Mouse (Mus musculus) liver, embryonic 13.5 days (tissue): Measurements from ENCODE around the gene Adm. TPM values are rescaled to one million over a fixed set of nuclear protein-coding genes. Genes with fewer than 3 reads are reported as not detected.
"Not testable (repeated sequence)": the region's sequence is repeated elsewhere in the genome, so short reads cannot be mapped to it uniquely, and the experiment has no call there.

Experiments
- ATAC-seq: fragments of 200-750 bp; cut with Nextera tagmentation; 2 replicates; pipeline ENCODE4 v1.8.0; 2017; ENCODE audit warnings: low read depth, mild to moderate bottlenecking, moderate number of reproducible peaks, moderate library complexity
- DNase-seq: peaks from one replicate; pipeline ENCODE4 v3.0.0; 2022
- H3K27ac ChIP-seq: fragments of 300-500 bp; sonication (generic); 2 replicates; pipeline ENCODE4 v1.5.1; 2015; ENCODE audit warnings: moderate library complexity, mild to moderate bottlenecking, inconsistent platforms
- H3K27me3 ChIP-seq: fragments of 300-500 bp; sonication (generic); 2 replicates; pipeline ENCODE4 v1.6.1; 2015; ENCODE audit warnings: mild to moderate bottlenecking, inconsistent platforms
- H3K36me3 ChIP-seq: fragments of 300-500 bp; sonication (generic); 2 replicates; pipeline ENCODE4 v1.6.1; 2015; ENCODE audit warnings: mild to moderate bottlenecking, inconsistent platforms
- H3K4me1 ChIP-seq: fragments of 300-500 bp; sonication (generic); replicated peaks from 2 replicates; pipeline ENCODE4 v1.6.1; 2015; ENCODE audit warnings: inconsistent platforms
- H3K4me2 ChIP-seq: fragments of 300-500 bp; sonication (generic); 2 replicates; pipeline ENCODE4 v1.6.1; 2015; ENCODE audit warnings: inconsistent platforms, mild to moderate bottlenecking, moderate library complexity
- H3K4me3 ChIP-seq: fragments of 300-500 bp; sonication (generic); replicated peaks from 2 replicates; pipeline ENCODE4 v1.5.1; 2015; ENCODE audit warnings: mild to moderate bottlenecking, inconsistent platforms
- H3K9ac ChIP-seq: fragments of 300-500 bp; sonication (generic); 2 replicates; pipeline ENCODE4 v1.6.1; 2015; ENCODE audit warnings: mild to moderate bottlenecking, inconsistent platforms
- H3K9me3 ChIP-seq: fragments of 300-500 bp; sonication (generic); replicated peaks from 2 replicates; pipeline ENCODE4 v1.6.1; 2016; ENCODE audit warnings: inconsistent platforms
- WGBS: fragments of 180-500 bp; shearing (Covaris S2); methylation state at CpG from one replicate; pipeline ENCODE4 v1.1.7; 2015; ENCODE audit not compliant: insufficient replicate concordance; 5-methylcytosine and 5-hydroxymethylcytosine counted together
- polyA plus RNA-seq: library from polyadenylated mRNA; unstranded; fragments of >200 nt; fragmentation: Nextera tagmentation; extraction: Ambion mirVana; gene quantifications from 2 replicates; pipeline ENCODE4 v1.2.1, GENCODE M21; 2015

Gene Adm
- polyA plus RNA-seq, 1 experiment from 2014 or later, result 5.1 TPM

- H3K4me1 ChIP-seq, result peaks cover 26% of the 10 kb centered on the region
- no peak overlapping the region for H3K27ac ChIP-seq
- H3K9me3 ChIP-seq, result no peaks in the 10 kb centered on the region
- peak; percentile 40 for DNase-seq
- peaks cover 79% of the 10 kb centered on the region for H3K27me3 ChIP-seq
- WGBS, result 2% methylated on average over 36 of the region's 36 CpGs
- peak overlapping the region; percentile 60 for H3K4me2 ChIP-seq
- peak overlapping the region; percentile 48 for H3K4me3 ChIP-seq
- peak overlapping the region; percentile 26; the same call in 1 of the 2 replicates for H3K9ac ChIP-seq
- ATAC-seq, result peak; percentile 74
- H3K36me3 ChIP-seq, result no peaks in the 10 kb centered on the region
Observed at GRCm38 (mm10) chr7:110629892-110630666, 2.6 kb downstream of the Adm start.

DNA sequence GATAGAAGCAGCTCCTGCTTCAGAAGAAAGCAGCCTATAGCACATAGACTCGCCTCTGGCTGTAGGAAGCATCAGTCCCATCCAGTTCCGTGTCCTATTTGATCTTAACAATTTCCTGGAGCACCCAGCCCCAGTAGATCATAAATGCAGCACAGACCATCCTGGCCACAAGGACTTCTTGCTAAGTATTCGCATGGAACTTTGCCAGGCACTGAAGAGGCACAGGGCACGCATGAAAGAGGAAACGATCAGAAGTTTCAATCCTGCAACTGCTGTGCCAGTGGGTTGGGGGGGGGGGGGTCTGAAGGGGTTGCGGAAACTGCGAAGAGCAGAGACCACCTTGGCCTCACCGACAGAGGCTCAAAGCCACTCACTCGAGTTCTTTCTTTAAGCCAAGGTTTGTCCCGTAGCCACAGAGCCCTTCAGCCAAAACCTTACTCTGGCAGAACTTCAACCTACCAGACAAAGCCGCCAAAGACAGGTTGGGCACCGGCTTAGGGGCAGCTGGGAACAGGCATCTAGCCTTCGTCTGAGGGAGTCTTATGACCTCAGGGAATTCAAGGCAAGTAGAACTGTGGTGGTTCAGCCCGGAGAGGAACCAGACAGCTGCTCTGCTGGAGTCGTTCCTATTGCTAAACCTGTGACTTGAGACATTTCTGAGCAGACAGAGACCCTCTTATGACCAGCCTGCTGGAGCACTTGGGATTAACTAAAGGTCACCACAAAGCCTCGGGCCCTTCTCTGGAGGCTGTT lies 3.9 kb downstream of the Adm start:
- DNase-seq, result no peak
- no peak overlapping the region for H3K4me2 ChIP-seq
- no peak for ATAC-seq
- WGBS, result 49% methylated on average over 16 of the region's 16 CpGs
- no peaks in the 10 kb centered on the region for H3K9me3 ChIP-seq
- no peaks in the 10 kb centered on the region for H3K36me3 ChIP-seq
- no peak overlapping the region for H3K9ac ChIP-seq
- H3K4me1 ChIP-seq, result peaks cover 20% of the 10 kb centered on the region
- peaks cover 66% of the 10 kb centered on the region for H3K27me3 ChIP-seq
- no peak overlapping the region for H3K4me3 ChIP-seq
- no peak overlapping the region for H3K27ac ChIP-seq

- Histone ChIP-seq H3K27me3 (peaks cover 23% of the 10 kb centered on the region), H3K4me3 (no peak overlapping the region), H3K36me3 (no peaks in the 10 kb centered on the region), H3K4me2 (no peak overlapping the region), H3K9ac (no peak overlapping the region), H3K4me1 (no peaks in the 10 kb centered on the region), H3K27ac (no peak overlapping the region), H3K9me3 (no peaks in the 10 kb centered on the region)
- DNase-seq (no peak), ATAC-seq (no peak)
- 47% methylated on average over 3 of the region's 3 CpGs for WGBS
Observed at GRCm38 (mm10) chr7:110635929-110636328, 8.5 kb downstream of the Adm start.

GRCm38 (mm10) chr7:110636559-110636958 lies 9.1 kb downstream of the Adm start:
- H3K4me2 ChIP-seq, result no peak overlapping the region
- no peaks in the 10 kb centered on the region for H3K36me3 ChIP-seq
- peaks cover 17% of the 10 kb centered on the region for H3K27me3 ChIP-seq
- WGBS, result 23% methylated on average over 1 of the region's 1 CpGs
- H3K27ac ChIP-seq, result no peak overlapping the region
- H3K9ac ChIP-seq, result no peak overlapping the region
- no peak for DNase-seq
- H3K4me1 ChIP-seq, result no peaks in the 10 kb centered on the region
- H3K4me3 ChIP-seq, result no peak overlapping the region
- no peaks in the 10 kb centered on the region for H3K9me3 ChIP-seq
- no peak for ATAC-seq

DNA sequence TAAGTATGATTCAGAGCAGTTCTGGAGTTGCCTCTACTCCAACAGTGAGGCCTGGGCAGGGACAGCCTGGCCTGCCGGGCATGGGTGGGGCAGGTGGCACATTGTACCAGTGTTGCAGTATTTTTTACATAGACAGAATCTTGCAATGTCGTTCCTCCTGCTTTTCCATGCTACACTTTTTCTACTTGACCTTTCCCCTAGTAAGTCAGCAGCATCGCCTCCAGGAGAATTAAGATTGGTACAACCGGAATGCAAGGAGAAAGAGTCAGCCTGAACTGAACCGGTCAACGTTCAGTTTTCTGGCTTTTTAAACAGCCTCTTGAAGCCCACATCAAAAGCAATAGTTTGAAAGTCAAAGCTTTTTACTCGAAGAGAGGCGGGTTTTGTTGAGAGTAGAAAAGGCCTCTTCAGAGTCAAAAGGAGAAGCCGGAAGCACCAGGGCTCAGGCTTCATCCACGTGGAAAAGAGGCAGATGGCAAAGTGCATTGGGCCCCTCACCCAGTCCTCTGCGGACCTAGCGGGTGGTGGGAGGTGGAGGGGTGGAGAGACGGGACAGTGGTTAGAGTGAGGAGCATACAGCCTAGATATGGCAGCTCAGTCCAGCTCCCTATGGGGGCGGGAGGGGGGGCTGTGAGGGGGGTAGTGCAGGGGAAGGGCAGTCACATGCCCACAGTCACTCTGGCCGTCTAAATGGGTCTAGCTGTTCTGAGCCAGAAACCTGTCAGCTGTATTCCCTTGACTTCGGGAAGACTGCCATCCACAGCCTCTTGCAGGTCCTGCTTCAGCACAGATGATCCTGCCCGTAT lies 11.0 kb downstream of the Adm start:
- Histone ChIP-seq H3K4me1 (no peaks in the 10 kb centered on the region), H3K9me3 (no peaks in the 10 kb centered on the region), H3K27ac (no peak overlapping the region), H3K4me3 (no peak overlapping the region), H3K4me2 (no peak overlapping the region), H3K36me3 (no peaks in the 10 kb centered on the region), H3K9ac (no peak overlapping the region), H3K27me3 (peaks cover 3% of the 10 kb centered on the region; the same call in 1 of the 2 replicates)
- ATAC-seq (no peak), DNase-seq (no peak)
- 57% methylated on average over 17 of the region's 17 CpGs for WGBS

- Histone ChIP-seq H3K4me1 (no peaks in the 10 kb centered on the region), H3K9ac (no peak overlapping the region), H3K9me3 (no peaks in the 10 kb centered on the region), H3K4me2 (no peak overlapping the region), H3K27ac (no peak overlapping the region), H3K4me3 (no peak overlapping the region), H3K27me3 (peaks cover 3% of the 10 kb centered on the region), H3K36me3 (no peaks in the 10 kb centered on the region)
- no peak for DNase-seq
- no peak for ATAC-seq
- 73% methylated on average over 11 of the region's 11 CpGs for WGBS
Observed at GRCm38 (mm10) chr7:110639291-110639915, 11.9 kb downstream of the Adm start.

GRCm38 (mm10) chr7:110639958-110640357 lies 12.5 kb downstream of the Adm start:
- ATAC-seq, DNase-seq, H3K4me1 ChIP-seq, H3K27ac ChIP-seq, H3K36me3 ChIP-seq, H3K9me3 ChIP-seq, H3K4me3 ChIP-seq, H3K9ac ChIP-seq, H3K27me3 ChIP-seq, H3K4me2 ChIP-seq: not testable (repeated sequence)
- WGBS, result 80% methylated on average over 3 of the region's 3 CpGs

DNA sequence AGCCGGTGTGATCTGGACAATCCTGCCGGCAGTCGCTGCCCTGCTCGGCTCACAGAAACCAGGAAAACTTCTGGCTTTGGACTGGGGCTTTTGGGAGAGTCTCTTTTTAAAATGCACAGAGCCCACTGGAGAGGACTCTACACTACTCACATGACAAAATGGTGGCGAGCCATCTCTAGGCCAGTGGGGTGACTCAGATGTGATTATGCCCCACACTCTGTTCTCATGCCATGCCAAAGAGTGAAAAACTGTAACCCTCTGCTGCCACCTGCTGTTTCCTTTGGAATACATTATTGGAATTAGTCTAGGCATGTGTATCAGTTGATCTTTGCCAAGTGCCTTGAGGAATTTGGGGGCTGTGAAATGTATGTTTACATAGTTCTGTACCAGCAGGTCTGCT lies 17.9 kb downstream of the Adm start:
- no peak overlapping the region for H3K27ac ChIP-seq
- H3K36me3 ChIP-seq, result no peaks in the 10 kb centered on the region
- no peak overlapping the region for H3K9ac ChIP-seq
- no peak overlapping the region for H3K4me2 ChIP-seq
- no peak for DNase-seq
- H3K9me3 ChIP-seq, result 0 out of 2 replicates have a peak, but pooled peaks cover 8% of the 10 kb centered on the region
- 77% methylated on average over 5 of the region's 5 CpGs for WGBS
- H3K4me1 ChIP-seq, result peaks cover 9% of the 10 kb centered on the region
- no peak for ATAC-seq
- no peaks in the 10 kb centered on the region; the same call in 1 of the 2 replicates for H3K27me3 ChIP-seq
- H3K4me3 ChIP-seq, result no peak overlapping the region

DNA sequence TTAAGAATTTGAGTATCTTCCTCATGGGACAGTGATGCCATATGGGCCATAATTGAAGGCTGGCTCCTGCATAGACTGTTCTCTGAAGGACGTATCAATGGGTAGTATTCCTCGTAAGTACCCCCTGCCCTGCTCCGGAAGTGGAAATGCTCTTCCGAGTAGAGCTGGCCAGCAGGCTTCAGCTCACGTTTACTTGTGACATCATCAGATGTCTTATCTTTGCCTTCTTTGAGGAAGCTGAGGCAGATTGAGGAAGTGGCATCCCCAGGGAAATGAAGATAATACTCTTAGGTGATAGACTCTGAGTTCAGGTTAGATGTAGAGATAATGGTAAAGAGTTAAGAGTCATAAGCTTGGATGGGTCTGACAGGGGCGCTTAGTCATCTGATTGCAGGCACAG lies 18.4 kb downstream of the Adm start:
- Histone ChIP-seq H3K4me1 (peaks cover 9% of the 10 kb centered on the region), H3K36me3 (no peaks in the 10 kb centered on the region), H3K27me3 (no peaks in the 10 kb centered on the region; the same call in 1 of the 2 replicates), H3K4me3 (no peak overlapping the region), H3K27ac (no peak overlapping the region), H3K9me3 (0 out of 2 replicates have a peak, but pooled peaks cover 8% of the 10 kb centered on the region), H3K4me2 (no peak overlapping the region), H3K9ac (no peak overlapping the region)
- WGBS, result 40% methylated on average over 6 of the region's 6 CpGs
- ATAC-seq (no peak), DNase-seq (no peak)

DNA sequence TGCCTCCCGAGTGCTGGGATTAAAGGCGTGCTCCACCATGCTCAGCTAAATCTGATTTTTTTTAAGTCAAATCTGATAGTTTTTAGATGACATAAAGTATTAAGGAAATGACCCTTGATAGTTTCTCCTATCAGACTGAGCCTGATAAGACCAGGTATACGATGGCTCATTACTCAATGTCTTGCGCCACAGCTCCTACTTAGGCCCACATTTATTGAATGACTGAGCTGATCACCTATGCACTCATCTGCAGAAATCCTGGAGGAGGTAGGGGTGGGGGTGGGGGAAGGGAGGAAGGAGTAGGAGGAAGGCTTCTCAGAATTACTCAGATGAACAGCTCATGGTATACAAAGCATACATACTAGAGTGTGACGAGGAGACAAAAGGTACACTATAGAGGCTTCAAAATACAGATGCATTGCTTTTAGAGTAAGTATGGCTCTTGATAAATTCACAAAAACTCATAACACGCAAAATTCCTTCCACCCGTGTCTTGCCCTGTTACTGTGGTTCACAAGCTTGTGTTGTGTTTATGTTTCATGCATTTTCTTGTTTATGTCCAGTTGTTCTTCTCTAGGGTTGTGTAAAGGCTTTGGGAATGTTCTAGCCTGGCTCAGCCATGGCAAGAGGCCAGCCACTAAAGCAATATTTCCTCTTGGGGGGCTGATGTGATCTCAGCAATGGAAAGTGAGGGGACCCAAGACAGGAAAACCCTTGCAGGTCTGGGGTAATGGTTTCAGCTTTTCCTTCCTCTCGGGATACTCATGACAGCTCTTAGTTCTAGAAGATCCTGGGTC lies 19.3 kb downstream of the Adm start:
- H3K4me2 ChIP-seq, result no peak overlapping the region

More for the DNA sequence above, 19.3 kb downstream of the Adm start:
- Histone ChIP-seq H3K4me1 (peaks cover 9% of the 10 kb centered on the region), H3K9me3 (0 out of 2 replicates have a peak, but pooled peaks cover 8% of the 10 kb centered on the region), H3K36me3 (no peaks in the 10 kb centered on the region), H3K9ac (no peak overlapping the region), H3K4me3 (no peak overlapping the region), H3K27me3 (no peaks in the 10 kb centered on the region; the same call in 1 of the 2 replicates), H3K27ac (no peak overlapping the region)
- DNase-seq (no peak), ATAC-seq (no peak)
- 64% methylated on average over 8 of the region's 8 CpGs for WGBS
